Mouse (Mus musculus) embryonic facial prominence, embryonic 11.5 days (tissue): ENCODE measurements around the gene Ntpcr. TPM values are rescaled to one million over a fixed set of nuclear protein-coding genes. Genes with fewer than 3 reads are reported as not detected.

Source experiments
- ATAC-seq: fragments of 200-750 bp; cut with Nextera tagmentation; replicated peaks from 2 replicates; pipeline ENCODE4 v1.8.0; 2017; ENCODE audit warnings: low read depth; ENCODE audit not compliant: insufficient number of reproducible peaks, low FRiP score, low TSS enrichment
- DNase-seq: peaks from one replicate; pipeline ENCODE4 v3.0.0-alpha.2; 2015; ENCODE audit warnings: low spot score
- H3K27ac ChIP-seq: fragments of 300-500 bp; sonication (generic); replicated peaks from 2 replicates; pipeline ENCODE4 v1.5.1; 2014; ENCODE audit warnings: mild to moderate bottlenecking, low read depth, low read length, control low read depth
- H3K27me3 ChIP-seq: fragments of 300-500 bp; sonication (generic); 2 replicates; pipeline ENCODE4 v1.6.1; 2014; ENCODE audit warnings: mild to moderate bottlenecking, low read length, moderate library complexity, mixed read lengths; ENCODE audit not compliant: control insufficient read depth, insufficient read depth
- H3K36me3 ChIP-seq: fragments of 300-500 bp; sonication (generic); replicated peaks from 2 replicates; pipeline ENCODE4 v1.6.1; 2014; ENCODE audit warnings: low read depth, mild to moderate bottlenecking, low read length, moderate library complexity, mixed read lengths; ENCODE audit not compliant: control insufficient read depth, insufficient read depth
- H3K4me1 ChIP-seq: fragments of 300-500 bp; sonication (generic); 2 replicates; pipeline ENCODE4 v1.6.1; 2014; ENCODE audit warnings: low read length, mixed read lengths; ENCODE audit not compliant: control insufficient read depth, insufficient read depth
- H3K4me2 ChIP-seq: fragments of 300-500 bp; sonication (generic); 2 replicates; pipeline ENCODE4 v1.6.1; 2014; ENCODE audit warnings: low read depth, mild to moderate bottlenecking, control low read depth, low read length, moderate library complexity
- H3K4me3 ChIP-seq: fragments of 300-500 bp; sonication (generic); 2 replicates; pipeline ENCODE4 v1.5.1; 2014; ENCODE audit warnings: low read depth, low read length, control low read depth
- H3K9ac ChIP-seq: fragments of 300-500 bp; sonication (generic); replicated peaks from 2 replicates; pipeline ENCODE4 v1.6.1; 2014; ENCODE audit warnings: mild to moderate bottlenecking, control low read depth, low read length
- H3K9me3 ChIP-seq: fragments of 300-500 bp; sonication (generic); replicated peaks from 2 replicates; pipeline ENCODE4 v1.6.1; 2016; ENCODE audit warnings: mild to moderate bottlenecking, low read length, inconsistent platforms, mixed read lengths; ENCODE audit not compliant: control insufficient read depth
- WGBS: fragments of 180-500 bp; shearing (Covaris S2); extraction: QIAGEN DNeasy Blood & Tissue Kit; methylation state at CpG from one replicate; pipeline ENCODE4 v1.1.7; 2014; 5-methylcytosine and 5-hydroxymethylcytosine counted together
- polyA plus RNA-seq: library from polyadenylated mRNA; unstranded; fragments of >200 nt; fragmentation: Nextera tagmentation; extraction: Ambion mirVana; gene quantifications from 2 replicates; pipeline ENCODE4 v1.2.1, GENCODE M21; 2014

The Ntpcr gene
- polyA plus RNA-seq, 1 experiment from 2014 or later, result 23.8 TPM

DNA sequence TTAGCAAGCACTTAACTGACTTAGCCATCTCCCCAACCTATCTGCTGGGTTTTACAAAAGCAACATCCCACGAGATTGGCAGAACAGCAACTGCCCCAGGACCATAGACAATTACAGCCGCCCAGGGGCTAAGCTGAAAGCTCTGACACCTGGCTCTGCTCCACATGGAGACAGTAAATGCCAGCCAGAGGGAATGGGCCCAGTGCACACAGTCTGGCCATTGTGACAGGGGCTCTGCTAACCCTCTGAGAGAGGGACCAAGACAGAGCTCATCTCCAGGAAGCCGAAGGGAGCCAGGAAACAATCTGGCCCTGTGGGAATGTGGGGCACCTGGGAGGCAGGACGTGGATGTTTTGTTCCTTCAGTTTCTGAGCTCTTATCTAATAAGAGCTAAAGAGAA is 13.6 kb upstream of the Ntpcr start:
- Histone ChIP-seq H3K9ac (no peak overlapping the region), H3K27me3 (no peaks in the 10 kb centered on the region), H3K4me1 (no peaks in the 10 kb centered on the region), H3K36me3 (no peaks in the 10 kb centered on the region), H3K27ac (no peak overlapping the region), H3K4me2 (no peak overlapping the region), H3K9me3 (no peaks in the 10 kb centered on the region), H3K4me3 (no peak overlapping the region)
- ATAC-seq, result no peak; the same call in 1 of the 2 replicates
- 37% methylated on average over 4 of the region's 4 CpGs for WGBS
- DNase-seq, result no peak

DNA sequence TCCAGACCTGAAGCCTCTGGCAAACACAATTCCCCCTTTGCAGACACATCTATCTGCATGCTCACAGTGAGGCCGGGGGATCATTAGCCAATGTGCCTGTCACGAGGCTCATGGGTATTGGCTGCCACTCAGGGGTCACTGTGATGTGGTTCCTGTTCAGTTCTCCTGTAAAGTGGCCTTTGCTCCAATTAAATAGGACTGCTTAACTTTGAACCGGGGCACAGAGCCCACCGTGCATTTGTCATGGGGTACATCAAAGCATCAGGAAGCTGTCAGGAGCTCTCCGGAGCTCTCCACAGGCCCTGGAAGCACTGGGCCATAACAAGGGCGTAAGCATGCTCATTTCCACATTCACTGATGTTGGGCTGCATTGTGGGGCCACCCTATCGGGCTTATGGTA is 13.2 kb upstream of the Ntpcr start:
- WGBS, result 38% methylated on average over 7 of the region's 7 CpGs
- Histone ChIP-seq H3K9me3 (no peaks in the 10 kb centered on the region), H3K36me3 (no peaks in the 10 kb centered on the region), H3K4me2 (no peak overlapping the region), H3K9ac (no peak overlapping the region), H3K4me1 (no peaks in the 10 kb centered on the region), H3K4me3 (no peak overlapping the region), H3K27me3 (no peaks in the 10 kb centered on the region), H3K27ac (no peak overlapping the region)
- DNase-seq (no peak), ATAC-seq (no peak)

DNA sequence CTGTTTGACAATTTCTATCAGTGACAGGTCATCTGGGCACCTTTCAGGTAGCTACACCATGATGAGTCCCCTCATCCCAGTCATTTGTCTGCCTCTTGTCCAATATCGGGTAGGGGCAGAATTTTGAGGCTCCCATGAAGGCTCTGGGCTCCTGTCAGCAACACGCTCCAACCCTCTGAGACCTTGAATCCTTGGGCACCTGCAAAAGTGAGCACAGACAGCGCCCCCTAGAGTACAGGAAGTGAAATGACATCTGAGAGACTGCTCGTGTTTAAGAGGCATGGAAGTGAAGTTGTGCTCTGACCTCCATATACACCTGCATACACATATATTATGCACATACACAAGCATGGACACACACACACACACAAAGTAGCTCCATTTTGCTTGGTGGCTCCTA is 10.8 kb upstream of the Ntpcr start:
- 64% methylated on average over 4 of the region's 4 CpGs for WGBS
- DNase-seq (no peak), ATAC-seq (no peak)

DNA sequence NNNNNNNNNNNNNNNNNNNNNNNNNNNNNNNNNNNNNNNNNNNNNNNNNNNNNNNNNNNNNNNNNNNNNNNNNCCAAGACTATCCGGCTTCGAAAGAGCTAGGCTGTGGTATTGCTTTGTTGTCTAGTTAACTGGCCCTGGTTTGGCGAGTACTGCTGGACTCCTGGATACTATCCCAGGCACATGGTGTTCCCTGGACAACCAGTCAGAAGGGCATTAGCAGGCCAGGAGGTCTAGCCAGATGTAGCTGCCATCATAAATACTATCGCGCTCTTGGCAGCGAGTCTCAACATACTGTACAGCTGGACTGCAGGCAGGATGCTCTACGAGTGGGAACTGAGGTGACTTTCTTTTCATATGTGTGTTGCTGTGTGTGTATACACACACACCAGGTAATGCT is 7.1 kb upstream of the Ntpcr start:
- Histone ChIP-seq H3K9ac (no peak overlapping the region), H3K27ac (no peak overlapping the region), H3K4me3 (no peak overlapping the region), H3K27me3 (no peaks in the 10 kb centered on the region), H3K4me1 (no peaks in the 10 kb centered on the region), H3K9me3 (no peaks in the 10 kb centered on the region), H3K36me3 (no peaks in the 10 kb centered on the region), H3K4me2 (no peak overlapping the region)
- DNase-seq, result no peak
- WGBS, result 96% methylated on average over 7 of the region's 7 CpGs
- ATAC-seq, result no peak

More for the DNA sequence above, 10.8 kb upstream of the Ntpcr start:
- no peaks in the 10 kb centered on the region for H3K4me1 ChIP-seq
- no peak overlapping the region for H3K4me3 ChIP-seq
- H3K36me3 ChIP-seq, result no peaks in the 10 kb centered on the region
- no peak overlapping the region for H3K27ac ChIP-seq
- no peaks in the 10 kb centered on the region for H3K9me3 ChIP-seq
- no peaks in the 10 kb centered on the region for H3K27me3 ChIP-seq
- H3K9ac ChIP-seq, result no peak overlapping the region
- no peak overlapping the region for H3K4me2 ChIP-seq

DNA sequence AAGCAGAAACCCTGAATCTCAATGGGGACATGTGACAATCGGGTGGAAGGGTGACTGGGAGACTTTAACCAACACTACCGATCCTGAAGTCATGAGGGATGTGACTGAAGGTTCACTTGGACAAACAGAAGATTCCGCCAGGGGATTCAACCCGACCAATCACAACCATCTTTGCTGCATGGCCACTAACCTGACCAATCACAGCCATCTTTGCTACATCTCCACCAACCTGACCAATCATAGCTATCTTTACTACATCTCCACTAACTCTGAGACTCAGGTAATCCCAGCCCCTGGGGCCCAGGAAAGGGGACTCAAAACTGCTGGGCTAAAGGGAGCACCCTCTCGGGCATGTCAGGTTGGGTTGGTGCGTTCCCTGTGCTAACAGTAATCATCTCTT is 6.3 kb upstream of the Ntpcr start:
- DNase-seq (no peak), ATAC-seq (no peak)
- no peaks in the 10 kb centered on the region for H3K4me1 ChIP-seq
- 92% methylated on average over 6 of the region's 6 CpGs for WGBS
- H3K9ac ChIP-seq, result no peak overlapping the region
- H3K36me3 ChIP-seq, result no peaks in the 10 kb centered on the region
- H3K4me3 ChIP-seq, result no peak overlapping the region
- no peaks in the 10 kb centered on the region for H3K9me3 ChIP-seq
- no peak overlapping the region for H3K27ac ChIP-seq
- H3K27me3 ChIP-seq, result no peaks in the 10 kb centered on the region
- H3K4me2 ChIP-seq, result no peak overlapping the region

DNA sequence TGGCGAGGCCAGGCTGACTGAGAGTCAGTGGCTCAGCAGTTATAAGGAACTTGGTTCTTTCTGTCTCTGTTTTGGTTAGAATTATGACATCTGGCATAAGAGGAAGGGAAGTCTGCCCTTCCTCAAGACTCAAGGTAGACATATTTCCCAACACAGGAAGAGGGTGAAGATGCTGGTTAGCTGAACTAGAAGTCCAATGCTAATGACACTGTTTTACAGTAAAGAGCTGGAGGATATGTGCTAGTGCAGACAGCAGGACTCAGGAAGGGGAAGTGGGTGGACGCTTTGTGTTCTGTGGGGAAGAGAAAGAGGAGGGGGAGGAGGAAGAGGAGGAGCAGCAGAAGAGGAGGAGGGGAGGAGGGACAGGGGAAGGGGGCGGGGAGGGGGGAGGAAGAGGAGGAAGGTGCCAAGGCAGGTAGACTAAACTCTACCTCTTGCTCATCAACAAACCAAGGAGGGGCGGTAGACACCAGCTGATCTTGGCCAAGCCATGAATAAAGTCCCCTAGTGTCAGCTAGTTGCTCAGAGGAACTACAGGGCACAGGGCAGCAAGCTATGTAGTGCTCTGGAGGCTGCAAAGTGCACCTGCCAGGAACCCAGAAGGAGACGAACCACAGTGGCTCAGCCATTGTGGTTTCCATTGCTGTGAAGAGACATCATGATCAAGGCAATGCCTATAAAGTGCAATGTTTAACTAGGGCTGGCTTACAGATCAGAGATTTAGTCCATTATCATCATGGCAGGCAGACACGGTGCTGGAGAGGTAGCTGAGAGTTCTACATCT is 4.5 kb upstream of the Ntpcr start:
- Histone ChIP-seq H3K36me3 (no peaks in the 10 kb centered on the region), H3K27ac (no peak overlapping the region), H3K4me1 (no peaks in the 10 kb centered on the region), H3K27me3 (no peaks in the 10 kb centered on the region), H3K9me3 (no peaks in the 10 kb centered on the region), H3K9ac (no peak overlapping the region), H3K4me2 (no peak overlapping the region), H3K4me3 (no peak overlapping the region)
- 76% methylated on average over 6 of the region's 6 CpGs for WGBS
- DNase-seq (no peak), ATAC-seq (no peak)

DNA sequence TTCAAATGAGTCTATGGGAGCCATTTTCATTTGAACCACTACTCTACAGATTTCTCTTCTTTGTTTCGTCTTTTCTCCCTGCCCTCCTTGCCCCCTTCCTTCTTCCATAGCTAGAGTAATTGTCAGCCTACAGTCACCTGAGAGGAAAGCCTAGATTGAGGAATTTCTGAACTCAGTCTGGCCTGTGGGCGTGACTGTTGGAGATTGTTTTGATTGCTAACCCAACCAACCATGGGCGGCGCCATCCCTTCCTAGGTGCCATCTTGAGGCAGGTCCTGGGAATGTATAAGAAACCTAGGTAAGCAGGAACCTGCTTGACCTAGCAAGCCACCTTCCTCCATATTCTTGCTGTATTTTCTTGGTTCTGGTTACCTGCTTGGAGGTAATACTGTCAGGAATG is 3.6 kb upstream of the Ntpcr start:
- Histone ChIP-seq H3K27ac (no peak overlapping the region), H3K4me2 (no peak overlapping the region), H3K36me3 (no peaks in the 10 kb centered on the region), H3K9ac (no peak overlapping the region), H3K9me3 (no peaks in the 10 kb centered on the region), H3K27me3 (no peaks in the 10 kb centered on the region), H3K4me3 (no peak overlapping the region), H3K4me1 (no peaks in the 10 kb centered on the region)
- 85% methylated on average over 4 of the region's 4 CpGs for WGBS
- no peak for DNase-seq
- no peak for ATAC-seq

DNA sequence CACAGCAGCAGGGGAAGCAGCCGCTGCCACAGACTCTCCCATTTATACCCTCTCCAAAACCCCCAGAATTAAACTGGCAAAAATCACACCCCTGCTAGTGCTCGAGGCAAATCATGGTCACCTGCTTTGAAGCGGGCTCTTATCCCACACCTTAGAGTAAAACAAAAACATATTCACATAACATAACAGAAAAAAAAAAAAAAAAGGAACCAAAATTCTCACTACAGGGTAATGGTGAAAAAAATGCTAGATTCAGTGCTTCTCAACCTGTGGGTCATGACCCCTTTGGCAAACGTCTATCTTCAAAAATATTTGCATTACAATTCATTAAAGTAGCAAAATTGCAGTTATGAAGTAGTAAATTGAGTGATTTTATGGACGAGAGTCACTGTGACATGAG is 2.8 kb upstream of the Ntpcr start:
- ATAC-seq (no peak), DNase-seq (no peak)
- no peak overlapping the region for H3K9ac ChIP-seq
- no peaks in the 10 kb centered on the region for H3K9me3 ChIP-seq
- H3K36me3 ChIP-seq, result no peaks in the 10 kb centered on the region
- H3K4me3 ChIP-seq, result no peak overlapping the region
- no peak overlapping the region for H3K4me2 ChIP-seq
- H3K4me1 ChIP-seq, result no peaks in the 10 kb centered on the region
- H3K27me3 ChIP-seq, result no peaks in the 10 kb centered on the region
- WGBS, result 78% methylated on average over 5 of the region's 5 CpGs
- H3K27ac ChIP-seq, result no peak overlapping the region
